Mouse (Mus musculus) left cerebral cortex, adult 2 months (tissue): ENCODE results near the gene Lin7b. TPM values are rescaled to one million over a fixed set of nuclear protein-coding genes. Genes with fewer than 3 reads are reported as not detected.

Experiments used
- DNase-seq, 2 experiments: peaks; one replicate each; pipeline ENCODE4 v3.0.0; 2021 to 2022; ENCODE audit warnings: low spot score in 2 of 2, mixed read lengths in 1 of 2; ENCODE audit errors: extremely low spot score in 1 of 2
- H3K27ac ChIP-seq: fragments of 200-600 bp; 2 replicates; pipeline ENCODE4 v1.8.1; 2022
- H3K4me3 ChIP-seq: fragments of 200-600 bp; 2 replicates; pipeline ENCODE4 v1.8.1; 2022
- CTCF ChIP-seq: fragments of 200-600 bp; IDR thresholded peaks from 2 replicates; pipeline ENCODE4 v1.8.1; 2022; ENCODE audit warnings: antibody characterized with exemption, mild to moderate bottlenecking, moderate library complexity
- intact Hi-C: fragments of 180-260 bp; cut with DNase I; formaldehyde crosslinking; loops from one replicate; pipeline ENCODE4 v1.15.1; 2025
- total RNA-seq, 2 experiments: library from RNA; stranded (reverse); gene quantifications; 2 replicates each; pipeline ENCODE4 v1.2.3; 2021

Lin7b gene
- total RNA-seq, 2 experiments from 2014 or later: 156 to 178 TPM

DNA sequence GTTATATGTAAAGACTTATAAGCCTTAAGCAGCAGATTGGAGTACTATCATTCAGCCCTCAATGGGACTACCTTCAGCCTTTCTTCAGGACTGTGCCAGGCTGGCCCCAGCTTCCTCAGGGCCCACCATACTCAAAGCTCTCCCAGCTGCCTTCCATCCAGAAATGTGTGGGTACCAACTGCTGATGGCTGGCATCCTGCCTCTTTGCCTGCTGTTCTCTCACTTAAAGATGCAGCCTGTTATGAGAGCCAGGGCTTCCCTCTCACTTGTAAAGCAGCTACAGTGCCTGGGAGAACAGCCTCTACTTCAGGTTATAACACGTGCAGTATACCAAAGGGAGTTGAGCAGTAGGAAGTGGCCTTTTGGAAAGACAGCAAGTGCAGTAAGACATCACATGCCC is 5.7 kb upstream of the Lin7b start:
- DNase-seq: no peak
- Histone ChIP-seq H3K27ac (no peak overlapping the region), H3K4me3 (no peak overlapping the region)
- no peak for TF ChIP-seq CTCF
- intact Hi-C loops: no loop called here

DNA sequence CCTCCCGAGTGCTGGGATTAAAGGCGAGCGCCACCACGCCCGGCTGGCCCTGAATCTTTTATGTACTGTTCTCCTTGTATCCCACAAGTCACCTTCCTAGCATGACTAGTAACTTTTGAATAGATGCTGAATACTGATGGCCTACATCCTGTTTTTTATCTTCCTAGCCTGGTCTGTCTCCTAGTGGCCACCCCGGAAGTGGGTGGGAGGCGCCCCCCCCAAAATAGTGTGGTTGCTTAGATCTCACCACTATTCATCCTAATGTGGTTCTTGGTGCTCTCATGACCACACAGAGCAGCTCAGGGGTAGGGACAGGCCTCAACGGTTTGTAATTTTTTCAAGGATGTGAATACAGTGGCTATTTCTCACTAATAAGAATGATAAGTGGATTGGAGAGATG is 4.2 kb upstream of the Lin7b start:
- TF ChIP-seq CTCF: no peak
- Histone ChIP-seq H3K27ac (no peak overlapping the region), H3K4me3 (no peak overlapping the region)
- no peak for DNase-seq
- intact Hi-C loops: loop anchor here (2.0 kb wide), 1 partner anchor 18 kb away; no protein-coding TSS in a partner anchor

- TF ChIP-seq CTCF: no peak
- Histone ChIP-seq H3K27ac (no peak overlapping the region), H3K4me3 (no peak overlapping the region)
- no peak for DNase-seq
- intact Hi-C loops: no loop called here
Observed at GRCm38 (mm10) chr7:45372371-45372770, 2.0 kb upstream of the Lin7b start.

DNA sequence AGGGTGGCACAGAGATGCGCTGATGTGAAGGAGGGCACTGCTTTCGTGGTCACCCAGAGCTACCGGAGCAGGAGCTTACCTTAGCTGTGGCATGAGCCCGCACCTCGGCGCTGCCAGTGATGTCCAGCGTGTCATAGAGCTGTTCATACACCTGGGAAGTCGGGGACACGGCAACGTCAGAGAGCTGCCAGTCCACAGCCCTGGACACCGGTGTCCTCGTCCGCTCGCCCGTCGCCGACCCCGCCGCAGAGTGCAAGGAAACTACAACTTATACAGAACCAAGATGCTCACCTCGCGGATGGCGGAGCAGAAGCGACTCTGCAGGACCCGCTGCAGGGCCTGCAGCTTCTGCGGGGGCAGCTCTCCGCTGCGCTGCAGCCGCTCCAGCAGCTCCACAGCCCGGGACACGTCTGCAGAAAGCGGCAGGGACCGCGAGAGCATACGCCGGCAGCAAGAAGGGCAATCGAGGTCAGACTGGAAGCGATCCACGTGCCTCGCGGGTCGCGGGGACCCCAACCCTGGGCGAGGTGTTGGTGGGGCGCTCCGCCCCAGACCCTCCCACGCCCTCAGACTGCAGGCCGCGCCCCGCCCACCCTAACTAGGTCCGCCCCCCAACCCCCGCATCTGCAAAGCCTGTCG is 428 bp downstream of the Lin7b start:
- TF ChIP-seq CTCF: no peak
- intact Hi-C loops: no loop called here
- Histone ChIP-seq H3K4me3 (peak overlapping the region; percentile 84), H3K27ac (peak overlapping the region; percentile 97)
- peak in 1 of 2 experiments; percentile 37 for DNase-seq

DNA sequence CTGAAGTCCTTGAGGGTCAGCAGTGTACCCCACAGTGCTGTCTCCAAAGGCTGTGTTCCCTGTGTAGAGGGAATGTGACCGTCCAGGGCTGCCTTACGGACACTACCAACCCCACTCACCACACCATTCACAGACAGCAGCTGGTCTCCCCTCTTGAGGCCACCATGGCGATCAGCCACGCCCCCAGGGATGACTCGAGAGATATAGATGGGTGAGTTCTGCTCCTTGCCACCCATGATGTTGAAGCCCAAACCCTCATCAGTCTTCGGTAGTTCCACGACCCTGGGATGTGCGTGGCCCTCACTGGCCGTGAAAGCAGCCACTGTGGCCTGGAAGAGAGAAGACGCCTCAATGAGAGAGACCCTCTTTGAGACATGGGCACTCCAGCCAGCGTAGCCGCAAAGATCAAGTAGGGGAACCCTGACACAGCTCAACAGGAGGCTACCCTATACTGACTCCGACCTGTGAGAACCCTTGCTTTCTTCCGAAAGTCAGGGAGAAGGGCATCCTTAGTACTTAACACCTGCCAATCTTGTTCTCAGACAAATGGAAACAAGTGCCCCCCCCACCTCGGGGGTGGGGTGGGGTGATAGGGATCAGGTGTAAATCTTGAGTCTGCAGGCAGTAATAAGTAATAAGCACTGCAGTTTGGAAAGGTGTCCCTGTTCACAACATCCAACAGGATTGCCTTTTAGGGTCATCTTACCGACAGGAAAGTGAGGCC is 1.2 kb downstream of the Lin7b start:
- Histone ChIP-seq H3K27ac (peak overlapping the region; percentile 97), H3K4me3 (peak overlapping the region; percentile 84)
- TF ChIP-seq CTCF: no peak
- no peak for DNase-seq
- intact Hi-C loops: no loop called here

DNA sequence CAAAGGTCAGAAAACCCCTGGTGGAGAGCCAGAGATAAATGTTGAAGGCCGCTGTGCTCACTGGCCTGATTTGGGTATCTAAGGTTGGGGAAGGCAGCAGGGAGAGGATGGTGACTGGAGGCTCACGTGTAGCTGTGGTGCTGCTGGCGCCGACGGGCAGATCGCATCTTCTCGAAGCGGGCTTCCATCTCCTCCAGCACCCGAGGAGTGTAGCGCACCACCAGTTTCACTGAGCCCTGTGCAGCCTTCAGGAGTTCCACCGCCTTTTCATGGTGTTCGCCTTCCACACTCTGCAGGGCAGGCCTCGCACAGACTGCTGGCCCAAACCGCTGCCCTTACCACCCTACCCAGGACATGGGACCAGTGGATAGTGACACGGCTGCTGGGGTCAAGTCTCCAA is 2.2 kb downstream of the Lin7b start:
- no peak for DNase-seq
- TF ChIP-seq CTCF: no peak
- Histone ChIP-seq H3K27ac (peak overlapping the region; percentile 97), H3K4me3 (peak overlapping the region; percentile 84)
- intact Hi-C loops: no loop called here

DNA sequence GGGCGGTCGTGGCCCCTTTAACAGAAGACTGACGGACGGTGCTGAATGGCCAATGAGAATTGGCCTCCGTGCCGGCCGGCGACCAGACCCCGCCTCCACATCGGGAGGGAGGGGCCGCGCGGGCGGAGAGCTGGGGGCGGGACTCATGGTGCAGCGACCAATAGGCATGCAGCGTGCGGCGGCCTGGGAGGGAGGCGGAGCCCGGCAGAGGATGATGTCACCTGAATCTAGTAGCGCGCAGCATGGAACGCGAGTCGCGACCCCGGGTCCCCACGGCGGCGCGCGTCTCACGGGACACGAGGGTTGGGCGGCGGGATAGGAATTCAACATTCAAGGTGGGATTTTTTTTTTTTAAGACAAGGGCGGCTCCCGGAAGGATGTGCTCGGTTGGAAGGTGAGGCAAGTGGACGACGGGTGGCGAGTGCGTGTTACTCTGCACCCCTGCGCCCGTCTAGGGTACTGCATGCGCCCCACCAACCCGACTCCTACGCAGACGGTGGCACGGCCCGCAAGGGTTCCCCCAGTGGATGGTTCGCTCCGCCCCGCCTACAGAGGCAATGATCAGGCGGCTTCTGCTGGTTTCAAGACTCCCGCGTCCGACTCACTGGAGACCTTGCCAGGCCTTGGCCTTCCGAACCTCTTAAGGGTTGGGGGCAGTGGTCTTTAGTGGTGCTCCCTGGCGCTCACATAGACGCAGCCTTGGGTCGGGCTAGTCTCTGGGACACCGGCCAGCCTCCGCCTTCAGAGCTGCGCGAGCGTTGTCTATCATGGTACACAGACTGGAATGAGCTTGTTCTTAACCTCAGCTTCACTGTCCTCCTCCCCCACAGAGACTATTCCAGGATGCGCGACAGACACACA is 3.1 kb downstream of the Lin7b start:
- intact Hi-C loops: no loop called here
- peak; percentile 85 for TF ChIP-seq CTCF
- peak; percentile 98 to 99 for DNase-seq
- Histone ChIP-seq H3K27ac (peak overlapping the region; percentile 97), H3K4me3 (peak overlapping the region; percentile 84)

- Histone ChIP-seq H3K27ac (peak within 1 kb of the TSS; percentile 97), H3K4me3 (peak within 1 kb of the TSS; percentile 84)
- intact Hi-C loops: no loop called here
- TF ChIP-seq CTCF: no peak
- DNase-seq: no peak
Observed at GRCm38 (mm10) chr7:45366652-45367019, 3.7 kb downstream of the Lin7b start, which contains the start of gene Ppfia3. Gene Ppfia3, minus strand, starts transcription at chr7:45367019.

- Histone ChIP-seq H3K4me3 (peak overlapping the region; percentile 84), H3K27ac (peak overlapping the region; percentile 97)
- no peak; the same call in 1 of the 2 replicates for TF ChIP-seq CTCF
- peak in 1 of 2 experiments; percentile 41 for DNase-seq
- intact Hi-C loops: no loop called here
Observed at GRCm38 (mm10) chr7:45365742-45366651, 4.4 kb downstream of the Lin7b start.

DNA sequence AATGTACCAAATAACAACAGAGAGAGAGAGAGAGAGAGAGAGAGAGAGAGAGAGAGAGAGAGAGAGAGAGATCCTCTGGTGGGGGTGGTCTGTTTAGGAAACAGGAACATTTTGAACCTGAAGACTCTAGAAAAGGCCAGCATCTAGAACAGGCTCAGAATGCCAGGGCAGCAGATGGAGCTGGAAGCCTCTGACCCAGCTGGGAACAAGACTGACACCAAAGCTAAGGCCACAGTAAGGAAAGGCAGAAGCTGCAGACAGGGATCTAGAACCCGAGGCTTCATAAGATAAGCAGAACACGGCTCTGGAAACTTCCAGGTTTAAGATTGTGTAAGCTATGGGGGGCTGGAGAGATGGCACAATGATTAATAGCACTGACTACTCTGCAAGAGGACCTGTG is 6.4 kb downstream of the Lin7b start:
- Histone ChIP-seq H3K27ac (no peak overlapping the region), H3K4me3 (no peak overlapping the region)
- intact Hi-C loops: loop anchor here (5.0 kb wide), 1 partner anchor 57 kb away; no protein-coding TSS in a partner anchor
- no peak for DNase-seq
- TF ChIP-seq CTCF: no peak

- intact Hi-C loops: loop anchor here (5.0 kb wide), 1 partner anchor 56 kb away; no protein-coding TSS in a partner anchor
Observed at GRCm38 (mm10) chr7:45362801-45363200, 7.6 kb downstream of the Lin7b start.

More at GRCm38 (mm10) chr7:45362801-45363200, 7.6 kb downstream of the Lin7b start:
- no peak for TF ChIP-seq CTCF
- Histone ChIP-seq H3K27ac (no peak overlapping the region), H3K4me3 (no peak overlapping the region)
- DNase-seq: peak in 1 of 2 experiments; percentile 42
